Mouse (Mus musculus) myocyte (in vitro differentiated cells): ENCODE measurements around the gene Aagab.

ENCODE experiments used
- CEBPB ChIP-seq: IDR thresholded peaks from 2 replicates; pipeline ENCODE4 v1.6.1; 2011; ENCODE audit warnings: mild to moderate bottlenecking, moderate library complexity; ENCODE audit not compliant: poor library complexity, insufficient read depth, severe bottlenecking
- E2F4 ChIP-seq: IDR thresholded peaks from one replicate; pipeline ENCODE4 v1.6.1; 2011; ENCODE audit warnings: mild to moderate bottlenecking, control low read depth, moderate library complexity; ENCODE audit not compliant: insufficient read depth
- MAX ChIP-seq: IDR thresholded peaks from one replicate; pipeline ENCODE4 v1.6.1; 2011; ENCODE audit warnings: low read depth, mild to moderate bottlenecking, control low read depth
- MYOD1 ChIP-seq, 3 experiments: IDR thresholded peaks; one replicate each; pipeline ENCODE4 v1.6.1; 2011; ENCODE audit warnings: control low read depth in 2 of 3, low read depth in 2 of 3, mild to moderate bottlenecking in 2 of 3, moderate library complexity in 1 of 3; ENCODE audit not compliant: insufficient read length in 2 of 3, control insufficient read depth in 1 of 3
- POLR2A ChIP-seq: IDR thresholded peaks from one replicate; pipeline ENCODE4 v1.6.1; 2011; ENCODE audit warnings: low read depth, mild to moderate bottlenecking, control low read depth, moderate library complexity; ENCODE audit not compliant: insufficient read length
- REST ChIP-seq: IDR thresholded peaks from one replicate; pipeline ENCODE4 v1.6.1; 2011; ENCODE audit warnings: mild to moderate bottlenecking, control low read depth, moderate library complexity; ENCODE audit not compliant: insufficient read depth, insufficient read length
- SRF ChIP-seq: IDR thresholded peaks from one replicate; pipeline ENCODE4 v1.6.1; 2011; ENCODE audit warnings: low read depth; ENCODE audit not compliant: control insufficient read depth, insufficient read length
- TCF12 ChIP-seq: IDR thresholded peaks from one replicate; pipeline ENCODE4 v1.6.1; 2011; ENCODE audit warnings: mild to moderate bottlenecking, control low read depth; ENCODE audit not compliant: poor library complexity, insufficient read depth, severe bottlenecking
- TCF3 ChIP-seq: IDR thresholded peaks from one replicate; pipeline ENCODE4 v1.6.1; 2011; ENCODE audit warnings: low read depth, control low read depth; ENCODE audit not compliant: insufficient read length
- USF1 ChIP-seq: IDR thresholded peaks from one replicate; pipeline ENCODE4 v1.6.1; 2011; ENCODE audit warnings: low read depth, mild to moderate bottlenecking, control low read depth, moderate library complexity

- peak; percentile 4 for TF ChIP-seq USF1
- TF ChIP-seq TCF12 = no peak
- TF ChIP-seq POLR2A = no peak
- TF ChIP-seq MAX = no peak
- no peak for TF ChIP-seq REST
- TF ChIP-seq E2F4 = no peak
- TF ChIP-seq SRF = no peak
- no peak for TF ChIP-seq CEBPB
- no peak for TF ChIP-seq MYOD1 (IDR thresholded peaks at IDR 0.05; ENCODE audit: control insufficient read depth in 1 of 3, insufficient read length in 2 of 3, low read depth in 2 of 3)
- no peak for TF ChIP-seq TCF3
These were observed 41.6 kb downstream of the Aagab start for GRCm38 (mm10) chr9:63644011-63644410.
